Mouse (Mus musculus) lung, adult 2 months (tissue): ENCODE results near the gene Tmem8. TPM values are rescaled to one million over a fixed set of nuclear protein-coding genes. Genes with fewer than 3 reads are reported as not detected.

ENCODE experiments used
- DNase-seq: peaks from one replicate; pipeline ENCODE4 v3.0.0; 2022
- H3K4me1 ChIP-seq: fragments of 200-500 bp; 2 replicates; pipeline ENCODE4 v1.6.1; 2011; ENCODE audit warnings: low read length; ENCODE audit not compliant: control insufficient read depth, insufficient read depth
- H3K4me3 ChIP-seq: fragments of 200-500 bp; replicated peaks from 2 replicates; pipeline ENCODE3; 2011; ENCODE audit warnings: low read depth, mild to moderate bottlenecking, control low read depth, low read length; ENCODE audit errors: extremely low read depth
- CTCF ChIP-seq: fragments of 200-500 bp; IDR thresholded peaks from 2 replicates; pipeline ENCODE4 v1.5.1; 2011; ENCODE audit warnings: mild to moderate bottlenecking, low read length, control low read depth; ENCODE audit not compliant: insufficient read depth
- POLR2A ChIP-seq: fragments of 200-500 bp; IDR thresholded peaks from 2 replicates; pipeline ENCODE4 v1.6.1; 2011; ENCODE audit warnings: low read depth, mild to moderate bottlenecking, control low read depth, low read length, borderline replicate concordance; ENCODE audit errors: extremely low read depth
- WGBS: fragments of 180-500 bp; shearing (Covaris S2); methylation state at CpG from one replicate; pipeline ENCODE4 v1.1.7; 2018; 5-methylcytosine and 5-hydroxymethylcytosine counted together
- polyA plus RNA-seq: library from polyadenylated mRNA; depleted of rRNA; stranded (reverse); fragments of >200 nt; gene quantifications from 2 replicates; pipeline ENCODE4 v1.2.3, GENCODE M21; 2012; rRNA removed

The Tmem8 gene
- polyA plus RNA-seq, 1 experiment, result 60.0 TPM

DNA sequence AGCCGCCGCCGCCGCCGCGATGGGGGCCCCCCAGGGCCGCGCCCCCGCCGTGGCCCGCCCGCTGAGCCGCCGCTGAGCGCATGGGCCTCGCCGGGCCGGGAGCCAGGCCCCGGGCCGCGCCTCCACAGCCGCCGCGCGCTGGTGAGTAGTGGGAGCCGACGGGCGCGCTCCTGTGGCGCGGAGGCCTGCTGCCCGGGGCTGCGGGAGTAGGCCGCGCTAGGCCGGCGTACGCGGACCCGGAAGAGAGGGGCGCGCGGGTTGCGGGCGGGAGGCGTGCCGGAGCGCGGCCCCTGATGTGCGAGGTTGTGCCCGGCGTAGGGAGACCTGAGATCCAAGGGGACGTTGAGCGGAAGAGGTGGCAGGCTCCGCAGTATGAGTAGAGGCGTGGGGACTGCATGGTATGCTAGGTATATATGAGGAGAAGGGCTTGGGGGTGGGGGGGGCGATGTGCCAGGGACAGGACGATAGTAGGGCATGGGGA lies 25.8 kb downstream of the Tmem8 start:
- Histone ChIP-seq H3K4me1 (peaks cover 6% of the 10 kb centered on the region), H3K4me3 (peak overlapping the region; percentile 86)
- WGBS, result 4% methylated on average over 55 of the region's 58 CpGs
- no peak for DNase-seq
- no peak for TF ChIP-seq CTCF

DNA sequence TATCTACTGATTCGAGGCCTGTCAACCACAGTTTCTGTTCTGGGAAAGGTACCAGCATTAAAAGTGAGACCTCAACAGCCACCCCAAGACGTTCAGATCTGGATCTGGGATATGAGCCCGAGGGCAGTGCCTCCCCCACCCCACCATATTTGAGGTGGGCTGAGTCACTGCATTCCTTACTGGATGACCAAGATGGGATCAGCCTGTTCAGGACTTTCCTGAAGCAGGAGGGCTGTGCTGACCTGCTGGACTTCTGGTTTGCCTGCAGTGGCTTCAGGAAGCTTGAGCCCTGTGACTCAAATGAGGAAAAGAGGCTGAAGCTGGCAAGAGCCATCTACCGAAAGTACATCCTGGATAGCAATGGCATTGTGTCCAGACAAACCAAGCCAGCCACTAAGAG lies 29.7 kb downstream of the Tmem8 start:
- TF ChIP-seq POLR2A, result no peak
- no peak for TF ChIP-seq CTCF
- WGBS, result 65% methylated on average over 4 of the region's 4 CpGs
- no peak overlapping the region for H3K4me3 ChIP-seq
- no peak for DNase-seq
- peaks cover 6% of the 10 kb centered on the region for H3K4me1 ChIP-seq

DNA sequence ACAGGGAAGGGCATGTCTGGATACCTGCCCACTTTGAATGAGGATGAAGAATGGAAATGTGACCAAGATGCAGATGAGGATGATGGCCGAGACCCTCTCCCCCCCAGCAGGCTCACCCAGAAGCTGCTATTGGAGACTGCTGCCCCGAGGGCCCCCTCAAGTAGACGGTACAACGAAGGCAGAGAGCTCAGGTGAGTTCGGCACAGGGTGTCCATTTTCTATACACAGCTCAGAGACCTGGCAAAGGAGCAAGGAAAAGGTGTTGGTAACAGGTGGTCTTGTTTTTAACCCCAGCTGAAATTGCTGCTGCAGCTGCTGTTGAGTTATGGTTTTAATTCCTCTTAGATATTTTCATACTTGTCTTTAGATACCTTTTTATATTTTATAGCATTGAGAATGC lies 30.3 kb downstream of the Tmem8 start:
- no peak for TF ChIP-seq CTCF
- no peak for TF ChIP-seq POLR2A
- WGBS, result 94% methylated on average over 5 of the region's 5 CpGs

DNA sequence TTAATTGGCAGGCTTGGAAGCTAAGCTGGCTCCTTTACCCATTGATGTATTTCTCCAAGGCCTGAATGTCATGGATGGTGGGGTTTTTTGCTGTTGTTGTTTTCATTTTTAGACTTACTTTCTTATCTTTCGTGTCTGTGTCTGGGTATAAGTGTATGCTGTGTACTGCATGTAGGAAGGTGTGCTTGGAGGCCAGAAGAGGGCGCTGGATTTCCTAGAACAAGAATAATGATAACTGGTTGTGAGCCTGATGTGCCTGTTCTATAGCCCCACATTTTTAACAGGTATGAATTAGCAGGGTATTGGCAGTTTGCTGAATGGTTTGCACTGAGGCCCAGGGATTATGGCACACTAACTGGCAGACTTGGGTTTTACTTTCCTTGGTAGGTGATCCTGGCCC lies 36.0 kb downstream of the Tmem8 start:
- no peaks in the 10 kb centered on the region; the same call in 1 of the 2 replicates for H3K4me1 ChIP-seq
- TF ChIP-seq CTCF, result no peak
- TF ChIP-seq POLR2A, result no peak
- no peak overlapping the region for H3K4me3 ChIP-seq
- no peak for DNase-seq
- WGBS, result 76% methylated on average over 2 of the region's 2 CpGs

More for the DNA sequence above, 30.3 kb downstream of the Tmem8 start:
- no peak overlapping the region for H3K4me3 ChIP-seq
- no peak for DNase-seq
- H3K4me1 ChIP-seq, result peaks cover 6% of the 10 kb centered on the region

DNA sequence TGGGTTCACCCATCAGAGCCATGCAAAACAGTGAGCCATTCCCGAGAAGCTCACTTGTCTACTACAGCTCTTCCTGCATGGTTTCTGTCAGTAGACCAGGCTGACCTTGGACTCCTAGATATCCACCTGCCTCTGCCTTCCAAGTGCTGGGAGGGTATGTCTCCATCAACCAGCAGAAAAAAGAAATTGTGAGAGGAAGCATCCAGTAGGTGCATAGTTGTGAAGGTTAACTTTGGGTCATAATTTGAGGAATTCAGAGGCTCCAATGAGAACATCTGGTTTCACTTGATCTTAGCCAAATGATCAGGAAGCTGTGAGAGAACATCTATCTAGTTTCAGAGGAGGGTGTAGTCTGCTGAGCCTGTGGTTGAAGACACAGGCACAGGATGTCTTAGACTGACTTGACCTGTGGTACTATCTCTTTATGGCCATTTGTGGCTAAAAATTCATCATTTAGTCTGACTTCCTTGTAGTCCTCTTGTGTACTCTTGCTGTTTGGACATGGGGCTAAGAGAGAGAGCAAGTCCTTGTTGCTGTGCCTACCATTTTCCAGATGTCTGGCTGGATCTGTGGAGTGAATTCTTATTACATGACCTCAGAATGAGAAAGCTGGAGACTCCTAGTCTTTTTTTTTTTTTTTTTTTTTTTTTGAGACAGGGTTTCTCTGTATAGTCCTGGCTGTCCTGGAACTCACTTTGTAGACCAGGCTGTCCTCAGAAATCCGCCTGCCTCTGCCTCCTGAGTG lies 39.0 kb downstream of the Tmem8 start:
- TF ChIP-seq CTCF (no peak), POLR2A (no peak)
- no peak for DNase-seq
- 93% methylated on average over 2 of the region's 2 CpGs for WGBS
- Histone ChIP-seq H3K4me3 (no peak overlapping the region), H3K4me1 (no peaks in the 10 kb centered on the region; the same call in 1 of the 2 replicates)

DNA sequence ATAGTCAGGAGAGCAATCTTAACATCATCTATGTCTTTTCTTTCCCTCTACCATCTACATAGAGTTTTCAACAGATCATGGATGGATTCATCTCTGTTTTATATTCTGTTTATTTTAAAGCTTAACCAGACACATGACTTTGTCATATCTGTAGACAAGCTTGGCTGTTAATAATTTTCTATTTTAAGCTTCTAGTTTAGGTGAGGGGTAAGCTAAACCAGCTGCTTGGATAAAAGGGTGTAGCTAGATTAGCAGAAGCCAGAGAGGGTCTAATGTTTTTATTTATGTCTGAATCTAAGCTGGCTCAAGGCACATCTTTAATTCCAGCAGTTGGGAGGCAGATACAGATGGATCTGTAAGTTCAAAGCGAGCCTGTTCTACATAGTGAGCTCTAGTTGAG lies 49.6 kb downstream of the Tmem8 start:
- no peak overlapping the region for H3K4me3 ChIP-seq
- no peak for DNase-seq
- TF ChIP-seq POLR2A (no peak), CTCF (no peak)
- whole genome bisulfite sequencing, result 78% methylated on average over 1 of the region's 1 CpGs
- H3K4me1 ChIP-seq, result 0 out of 2 replicates have a peak, but pooled peaks cover 3% of the 10 kb centered on the region

DNA sequence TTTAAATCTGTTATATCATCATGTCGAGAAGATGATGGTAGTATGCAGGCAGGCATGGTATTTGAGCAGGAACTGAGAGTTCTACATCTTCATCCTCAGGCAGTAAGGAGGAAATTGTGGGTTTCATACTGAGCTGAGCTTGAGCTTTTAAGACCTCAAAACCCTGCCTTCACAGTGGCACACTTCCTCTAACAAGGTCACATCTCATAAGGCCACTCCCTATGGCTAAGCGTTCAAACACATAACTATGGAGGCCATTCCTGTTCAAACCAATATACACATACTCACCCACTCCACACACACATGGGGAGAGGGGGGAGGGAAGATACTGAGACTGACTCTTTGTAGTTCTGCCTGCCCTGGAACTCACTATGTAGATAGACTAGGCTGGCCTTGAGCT lies 54.9 kb downstream of the Tmem8 start:
- Histone ChIP-seq H3K4me1 (peaks cover 3% of the 10 kb centered on the region; the same call in 1 of the 2 replicates), H3K4me3 (no peak overlapping the region)
- WGBS, result 55% methylated on average over 2 of the region's 2 CpGs
- no peak for DNase-seq
- TF ChIP-seq CTCF (no peak), POLR2A (no peak)

Other genes with a start within 250 kb of the Tmem8 start
- 22.7 and 31.1 TPM in 2 replicates for gene Mcrip2, start 244.5 kb upstream of the Tmem8 start, polyA plus RNA-seq
- 78.1 and 103 TPM in 2 replicates for gene Mettl26, start 238.2 kb upstream of the Tmem8 start, polyA plus RNA-seq
- 1.0 and 1.4 TPM in 2 replicates for gene Wfikkn1, start 232.4 kb upstream of the Tmem8 start, polyA plus RNA-seq
- 40.2 and 62.6 TPM in 2 replicates for gene Rab40c, start 193.6 kb upstream of the Tmem8 start, polyA plus RNA-seq
- 107 and 131 TPM in 2 replicates for gene Pigq, start 168.4 kb upstream of the Tmem8 start, polyA plus RNA-seq
- 24.4 and 37.5 TPM in 2 replicates for gene Nhlrc4, start 168.3 kb upstream of the Tmem8 start, polyA plus RNA-seq
- gene A930017K11Rik, start 160.7 kb upstream of the Tmem8 start, polyA plus RNA-seq, result not detected in 2 replicates
- 45.9 and 49.7 TPM in 2 replicates for gene Capn15, start 127.5 kb upstream of the Tmem8 start, polyA plus RNA-seq
- gene Rab11fip3, start 43.7 kb upstream of the Tmem8 start, polyA plus RNA-seq, result 41.3 and 46.5 TPM in 2 replicates
- gene Decr2, start 23.0 kb upstream of the Tmem8 start, polyA plus RNA-seq, result 12.1 and 16.7 TPM in 2 replicates
- gene Nme4, start 17.7 kb upstream of the Tmem8 start, polyA plus RNA-seq, result 5.4 and 7.5 TPM in 2 replicates
- 43.4 and 46.7 TPM in 2 replicates for gene Mrpl28, start 10.2 kb downstream of the Tmem8 start, polyA plus RNA-seq
- 14.0 and 17.5 TPM in 2 replicates for gene Axin1, start 25.4 kb downstream of the Tmem8 start, polyA plus RNA-seq
- gene Pdia2, start 85.8 kb downstream of the Tmem8 start, polyA plus RNA-seq, result 0.62 and 0.70 TPM in 2 replicates
- 52.9 and 59.5 TPM in 2 replicates for gene Rgs11, start 89.7 kb downstream of the Tmem8 start, polyA plus RNA-seq
- gene Arhgdig, start 94.5 kb downstream of the Tmem8 start, polyA plus RNA-seq, result 27.3 and 30.4 TPM in 2 replicates
- gene Fam234a, start 130.9 kb downstream of the Tmem8 start, polyA plus RNA-seq, result 60.4 and 76.1 TPM in 2 replicates
- gene Luc7l, start 139.6 kb downstream of the Tmem8 start, polyA plus RNA-seq, result 16.9 and 19.1 TPM in 2 replicates